Comparison of ENCODE assay signal across 10 mouse cellular contexts in genomic region chr10:13044659-13045058, GRCm38 (mm10). TPM values are rescaled to one million over a fixed set of nuclear protein-coding genes. Genes with fewer than 3 reads are reported as not detected.
DNase-seq lines count a peak whose midpoint lies in the region; ATAC-seq lines count a peak whose summit lies in the region.
"Had no signal": no experiment of that assay in that cellular context is flagged by ENCODE, and none has a peak within 500 bp of the region (broad histone marks: within the 10 kb centered on the region; RNA-seq: fewer than 3 reads in every experiment).

No protein-coding gene starts in this region.

- H3K27me3 ChIP-seq in forebrain, embryonic 13.5 days = no peaks in the 10 kb centered on the region
- H3K27me3 ChIP-seq in forebrain, embryonic 12.5 days = no peaks in the 10 kb centered on the region
- no peaks in the 10 kb centered on the region for H3K27me3 ChIP-seq in midbrain, embryonic 14.5 days (ENCODE audit: control insufficient read depth, insufficient read depth, low read length)
- no peaks in the 10 kb centered on the region for H3K27me3 ChIP-seq in midbrain, embryonic 11.5 days (ENCODE audit: control insufficient read depth, insufficient read depth, low read length)

- no peaks in the 10 kb centered on the region for H3K36me3 ChIP-seq in forebrain, embryonic 13.5 days (ENCODE audit: poor library complexity, severe bottlenecking)
- no peaks in the 10 kb centered on the region for H3K36me3 ChIP-seq in forebrain, embryonic 12.5 days (replicated peaks)
- no peaks in the 10 kb centered on the region for H3K36me3 ChIP-seq in midbrain, embryonic 14.5 days (ENCODE audit: control insufficient read depth, insufficient read depth, low read length)
- no peaks in the 10 kb centered on the region for H3K36me3 ChIP-seq in midbrain, embryonic 11.5 days (ENCODE audit: control insufficient read depth, insufficient read depth, low read length)

- intact Hi-C loops in heart, postnatal 14 days (cut with DNase I) = no loop called here

- WGBS in forebrain, embryonic 13.5 days = 88% methylated on average over 11 of the region's 11 CpGs
- WGBS in forebrain, embryonic 12.5 days = 88% methylated on average over 11 of the region's 11 CpGs
- WGBS in midbrain, embryonic 14.5 days = 85% methylated on average over 11 of the region's 11 CpGs
- WGBS in midbrain, embryonic 11.5 days = 92% methylated on average over 11 of the region's 11 CpGs

- H3K9me3 ChIP-seq in forebrain, embryonic 13.5 days (replicated peaks) = no peaks in the 10 kb centered on the region
- H3K9me3 ChIP-seq in forebrain, embryonic 12.5 days = no peaks in the 10 kb centered on the region
- H3K9me3 ChIP-seq in midbrain, embryonic 14.5 days (ENCODE audit: control insufficient read depth, low read length) = no peaks in the 10 kb centered on the region
- no peaks in the 10 kb centered on the region for H3K9me3 ChIP-seq in midbrain, embryonic 11.5 days (ENCODE audit: control insufficient read depth, low read length)

- H3K27ac ChIP-seq in forebrain, embryonic 13.5 days = no peak overlapping the region
- H3K27ac ChIP-seq in forebrain, embryonic 12.5 days = no peak overlapping the region
- H3K27ac ChIP-seq in midbrain, embryonic 14.5 days (replicated peaks; ENCODE audit: low read depth, low read length) = no peak overlapping the region
- no peak overlapping the region for H3K27ac ChIP-seq in midbrain, embryonic 11.5 days (ENCODE audit: low read depth, low read length)

- DNase-seq in midbrain, embryonic 14.5 days = peak; percentile 26
- DNase-seq in midbrain, embryonic 11.5 days (ENCODE audit: low spot score, missing footprints) = no peak
- DNase-seq in heart, postnatal 14 days = peak; percentile 9 to 40
- peak; percentile 8 for DNase-seq in right cerebral cortex, postnatal 14 days
- DNase-seq in embryo, embryonic 11 days = no peak
- DNase-seq: kidney, postnatal 14 days; lung, postnatal 14 days had no signal

- H3K4me1 ChIP-seq in forebrain, embryonic 13.5 days = no peaks in the 10 kb centered on the region
- no peaks in the 10 kb centered on the region for H3K4me1 ChIP-seq in forebrain, embryonic 12.5 days
- H3K4me1 ChIP-seq in midbrain, embryonic 14.5 days (ENCODE audit: control insufficient read depth, insufficient read depth, low read length) = no peaks in the 10 kb centered on the region
- no peaks in the 10 kb centered on the region for H3K4me1 ChIP-seq in midbrain, embryonic 11.5 days (ENCODE audit: control insufficient read depth, insufficient read depth, low read length)

- no peak overlapping the region for H3K4me3 ChIP-seq in forebrain, embryonic 13.5 days
- no peak overlapping the region for H3K4me3 ChIP-seq in forebrain, embryonic 12.5 days (replicated peaks)
- H3K4me3 ChIP-seq in midbrain, embryonic 14.5 days (replicated peaks; ENCODE audit: low read depth, low read length) = no peak overlapping the region
- H3K4me3 ChIP-seq in midbrain, embryonic 11.5 days (ENCODE audit: low read depth, low read length) = no peak overlapping the region
- H3K4me3 ChIP-seq: erythroblast, embryonic 14.5 days had no signal

- H3K4me2 ChIP-seq in forebrain, embryonic 13.5 days = no peak overlapping the region
- H3K4me2 ChIP-seq in forebrain, embryonic 12.5 days = no peak overlapping the region
- H3K4me2 ChIP-seq in midbrain, embryonic 14.5 days (ENCODE audit: low read length) = no peak overlapping the region
- H3K4me2 ChIP-seq in midbrain, embryonic 11.5 days = no peak overlapping the region

- no peak overlapping the region for H3K9ac ChIP-seq in forebrain, embryonic 13.5 days
- no peak overlapping the region for H3K9ac ChIP-seq in forebrain, embryonic 12.5 days
- no peak overlapping the region for H3K9ac ChIP-seq in midbrain, embryonic 14.5 days (replicated peaks; ENCODE audit: low read length)
- no peak overlapping the region for H3K9ac ChIP-seq in midbrain, embryonic 11.5 days (ENCODE audit: low read length)

- peak; percentile 57; the same call in 1 of the 2 replicates for ATAC-seq in forebrain, embryonic 13.5 days
- no peak for ATAC-seq in forebrain, embryonic 12.5 days (ENCODE audit: low FRiP score)
- no peak for ATAC-seq in midbrain, embryonic 14.5 days (ENCODE audit: low FRiP score, low TSS enrichment)
- ATAC-seq in midbrain, embryonic 11.5 days (ENCODE audit: low FRiP score) = no peak

RNA-seq across cellular contexts. Expression of gene Plagl1, which starts 15.6 kb away (rescaled TPM):
- polyA plus RNA-seq in forebrain, embryonic 13.5 days (2015; fragmentation: Nextera tagmentation; extraction: Ambion mirVana) = 58.0 and 67.0 TPM in 2 replicates
- polyA plus RNA-seq in forebrain, embryonic 12.5 days (2016; fragmentation: Nextera tagmentation; extraction: Ambion mirVana) = 93.2 and 102 TPM in 2 replicates
- 32.8 and 55.8 TPM in 2 replicates for polyA plus RNA-seq in midbrain, embryonic 14.5 days (2014; fragmentation: Nextera tagmentation; extraction: Ambion mirVana)
- 129 and 142 TPM in 2 replicates for polyA plus RNA-seq in midbrain, embryonic 11.5 days (2014; fragmentation: Nextera tagmentation; extraction: Ambion mirVana)
- total RNA-seq in heart, postnatal 14 days (2021) = 10 to 100 TPM; 22.7 to 23.3 TPM

RNA-seq across cellular contexts. Expression of gene Sf3b5, which starts 39.5 kb away (rescaled TPM):
- polyA plus RNA-seq in forebrain, embryonic 13.5 days (2015; fragmentation: Nextera tagmentation; extraction: Ambion mirVana) = 32.8 and 34.2 TPM in 2 replicates
- 32.5 and 35.5 TPM in 2 replicates for polyA plus RNA-seq in forebrain, embryonic 12.5 days (2016; fragmentation: Nextera tagmentation; extraction: Ambion mirVana)
- polyA plus RNA-seq in midbrain, embryonic 14.5 days (2014; fragmentation: Nextera tagmentation; extraction: Ambion mirVana) = 25.3 and 29.1 TPM in 2 replicates
- 39.2 and 39.9 TPM in 2 replicates for polyA plus RNA-seq in midbrain, embryonic 11.5 days (2014; fragmentation: Nextera tagmentation; extraction: Ambion mirVana)
- total RNA-seq in heart, postnatal 14 days (2021) = 1 to 10 TPM; 5.9 to 6.1 TPM

Comparison
In these comparisons a context has a peak if more than half of its experiments do, and no peak if none do; other contexts are left out.
1. DNase-seq: peak in midbrain, embryonic 14.5 days (single experiment), heart, postnatal 14 days (2 of 2) and right cerebral cortex, postnatal 14 days (single experiment); none in midbrain, embryonic 11.5 days (single experiment) and embryo, embryonic 11 days (single experiment).